Mouse (Mus musculus): ENCODE measurements at regions not wholly inside any gene's neighbourhood (a gene's known extent, or its start where the extent isn't known, plus 50 kb on each side); places are given as distances from the start of the nearest gene placed in this dataset.

- H3K27ac ChIP-seq, result no peak overlapping the region
- H3K27me3 ChIP-seq (ENCODE audit: insufficient read depth, low read length), result no peaks in the 10 kb centered on the region
- WGBS, result 24% methylated on average over 3 of the region's 3 CpGs
- H3K4me3 ChIP-seq (replicated peaks; ENCODE audit: low read depth, low read length), result no peak overlapping the region
- H3K9me3 ChIP-seq (replicated peaks; ENCODE audit: low read length), result no peaks in the 10 kb centered on the region
- no peak overlapping the region for H3K4me2 ChIP-seq (ENCODE audit: low read length)
- H3K9ac ChIP-seq (ENCODE audit: low read depth, low read length), result no peak overlapping the region
- H3K36me3 ChIP-seq (ENCODE audit: insufficient read depth, low read length), result no peaks in the 10 kb centered on the region
- DNase-seq (ENCODE audit: low spot score) (peak; percentile 9), ATAC-seq (replicated peaks; ENCODE audit: low FRiP score, low read depth) (no peak)
- TF ChIP-seq CTCF (IDR thresholded peaks at IDR 0.05; ENCODE audit: low read depth), result no peak
- no peaks in the 10 kb centered on the region for H3K4me1 ChIP-seq (replicated peaks; ENCODE audit: insufficient read depth, low read length)
These were observed 112.4 kb upstream of the Fndc3a start for GRCm38 (mm10) chr14:72822231-72822615.

GRCm38 (mm10) chr14:72821517-72822230 is 111.9 kb upstream of the Fndc3a start:
- no peak for DNase-seq (ENCODE audit: low spot score)
- no peaks in the 10 kb centered on the region for H3K27me3 ChIP-seq (ENCODE audit: insufficient read depth, low read length)
- H3K4me2 ChIP-seq (ENCODE audit: low read length), result no peak overlapping the region
- H3K27ac ChIP-seq, result no peak overlapping the region
- no peaks in the 10 kb centered on the region for H3K4me1 ChIP-seq (replicated peaks; ENCODE audit: insufficient read depth, low read length)
- H3K36me3 ChIP-seq (ENCODE audit: insufficient read depth, low read length), result no peaks in the 10 kb centered on the region
- no peak for ATAC-seq (replicated peaks; ENCODE audit: low FRiP score, low read depth)
- no peak overlapping the region for H3K4me3 ChIP-seq (replicated peaks; ENCODE audit: low read depth, low read length)
- WGBS, result 70% methylated on average over 13 of the region's 13 CpGs
- no peak overlapping the region for H3K9ac ChIP-seq (ENCODE audit: low read depth, low read length)
- H3K9me3 ChIP-seq (replicated peaks; ENCODE audit: low read length), result no peaks in the 10 kb centered on the region
- TF ChIP-seq CTCF (IDR thresholded peaks at IDR 0.05; ENCODE audit: low read depth), result no peak

- Histone ChIP-seq H3K4me3 (replicated peaks; ENCODE audit: low read depth, low read length) (no peak overlapping the region), H3K27me3 (ENCODE audit: insufficient read depth, low read length) (no peaks in the 10 kb centered on the region), H3K4me2 (ENCODE audit: low read length) (no peak overlapping the region), H3K9me3 (replicated peaks; ENCODE audit: low read length) (no peaks in the 10 kb centered on the region), H3K9ac (ENCODE audit: low read depth, low read length) (no peak overlapping the region), H3K4me1 (replicated peaks; ENCODE audit: insufficient read depth, low read length) (no peaks in the 10 kb centered on the region), H3K27ac (no peak overlapping the region), H3K36me3 (ENCODE audit: insufficient read depth, low read length) (no peaks in the 10 kb centered on the region)
- TF ChIP-seq CTCF (IDR thresholded peaks at IDR 0.05; ENCODE audit: low read depth), result no peak
- ATAC-seq (replicated peaks; ENCODE audit: low FRiP score, low read depth) (no peak), DNase-seq (ENCODE audit: low spot score) (no peak)
- 95% methylated on average over 4 of the region's 4 CpGs for WGBS
These were observed 109.2 kb upstream of the Fndc3a start for GRCm38 (mm10) chr14:72819037-72819436.

DNA sequence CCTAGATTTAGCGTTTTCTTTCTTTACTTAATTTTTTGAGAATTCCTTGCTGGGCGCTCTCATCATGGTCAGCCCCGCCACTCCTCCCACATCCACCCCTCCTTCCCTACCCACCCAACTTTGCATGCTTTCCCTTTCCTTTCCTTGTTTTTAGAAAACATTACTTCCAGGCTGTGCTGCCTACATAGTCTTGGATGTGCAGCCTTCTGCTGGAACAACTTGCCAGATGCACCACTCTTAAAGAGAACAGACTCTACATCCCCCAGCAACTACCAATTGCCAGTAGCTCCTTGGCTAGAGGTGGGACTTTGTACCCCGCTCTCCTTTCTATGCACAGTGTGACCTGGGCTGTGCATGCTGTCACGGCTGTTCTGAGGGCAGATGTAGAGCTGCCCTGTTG is 108.0 kb upstream of the Fndc3a start:
- Histone ChIP-seq H3K9me3 (replicated peaks; ENCODE audit: low read length) (no peaks in the 10 kb centered on the region), H3K27me3 (ENCODE audit: insufficient read depth, low read length) (no peaks in the 10 kb centered on the region), H3K4me2 (ENCODE audit: low read length) (no peak overlapping the region), H3K4me3 (replicated peaks; ENCODE audit: low read depth, low read length) (no peak overlapping the region), H3K27ac (no peak overlapping the region), H3K4me1 (replicated peaks; ENCODE audit: insufficient read depth, low read length) (no peaks in the 10 kb centered on the region), H3K9ac (ENCODE audit: low read depth, low read length) (no peak overlapping the region), H3K36me3 (ENCODE audit: insufficient read depth, low read length) (no peaks in the 10 kb centered on the region)
- no peak for ATAC-seq (replicated peaks; ENCODE audit: low FRiP score, low read depth)
- 89% methylated on average over 5 of the region's 5 CpGs for WGBS
- no peak for TF ChIP-seq CTCF (IDR thresholded peaks at IDR 0.05; ENCODE audit: low read depth)
- no peak for DNase-seq (ENCODE audit: low spot score)

DNA sequence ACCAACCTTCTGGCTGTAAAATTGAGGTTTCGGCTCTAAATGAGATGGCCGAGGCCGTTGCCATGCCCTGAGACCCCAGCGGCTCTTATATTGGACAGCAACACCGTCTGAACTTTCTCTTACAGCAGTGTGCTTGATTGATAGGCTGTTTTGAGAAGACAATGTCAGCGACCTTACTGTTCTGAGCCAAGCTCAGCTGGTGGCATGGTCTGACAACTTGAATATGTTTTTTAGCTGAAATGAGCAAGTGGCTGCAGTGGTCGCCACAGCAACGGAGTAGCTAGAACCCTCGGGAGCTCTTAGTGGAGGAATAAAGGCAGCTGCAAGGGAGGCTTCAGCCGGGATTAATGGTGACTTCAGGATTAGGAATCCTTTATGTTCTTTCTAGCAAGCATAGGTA is 107.0 kb upstream of the Fndc3a start:
- H3K27ac ChIP-seq, result no peak overlapping the region
- H3K9me3 ChIP-seq (replicated peaks; ENCODE audit: low read length), result no peaks in the 10 kb centered on the region
- peak; percentile 11 for DNase-seq (ENCODE audit: low spot score)
- ATAC-seq (replicated peaks; ENCODE audit: low FRiP score, low read depth), result no peak
- no peak overlapping the region for H3K4me3 ChIP-seq (replicated peaks; ENCODE audit: low read depth, low read length)
- no peak overlapping the region for H3K9ac ChIP-seq (ENCODE audit: low read depth, low read length)
- H3K4me2 ChIP-seq (ENCODE audit: low read length), result no peak overlapping the region
- H3K36me3 ChIP-seq (ENCODE audit: insufficient read depth, low read length), result no peaks in the 10 kb centered on the region
- no peaks in the 10 kb centered on the region for H3K4me1 ChIP-seq (replicated peaks; ENCODE audit: insufficient read depth, low read length)
- TF ChIP-seq CTCF (IDR thresholded peaks at IDR 0.05; ENCODE audit: low read depth), result no peak
- 30% methylated on average over 10 of the region's 10 CpGs for WGBS
- H3K27me3 ChIP-seq (ENCODE audit: insufficient read depth, low read length), result no peaks in the 10 kb centered on the region

DNA sequence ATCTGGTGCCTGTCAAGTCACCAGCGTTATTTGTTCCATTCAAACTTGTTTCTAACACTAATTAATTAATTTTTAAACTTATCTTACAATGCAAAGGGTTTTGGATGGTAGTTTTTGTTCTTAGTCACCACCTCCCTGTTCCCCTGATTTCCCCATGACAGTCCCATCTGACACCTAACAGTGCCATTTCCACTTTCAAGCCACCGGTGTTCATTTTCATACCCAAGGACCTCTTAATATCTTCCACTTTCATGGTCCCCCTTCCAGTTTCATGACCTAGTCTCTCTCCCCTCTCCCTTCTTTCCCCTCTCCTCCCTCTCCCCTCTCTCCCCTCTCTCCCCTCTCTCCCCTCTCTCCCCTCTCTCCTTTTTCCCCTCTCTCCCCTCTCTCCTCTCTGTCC is 99.3 kb upstream of the Fndc3a start:
- Histone ChIP-seq H3K4me1 (replicated peaks; ENCODE audit: insufficient read depth, low read length) (0 out of 2 replicates have a peak, but pooled peaks cover 3% of the 10 kb centered on the region), H3K9ac (ENCODE audit: low read depth, low read length) (no peak overlapping the region), H3K27me3 (ENCODE audit: insufficient read depth, low read length) (no peaks in the 10 kb centered on the region), H3K27ac (no peak overlapping the region), H3K9me3 (replicated peaks; ENCODE audit: low read length) (no peaks in the 10 kb centered on the region), H3K4me3 (replicated peaks; ENCODE audit: low read depth, low read length) (no peak overlapping the region), H3K36me3 (ENCODE audit: insufficient read depth, low read length) (no peaks in the 10 kb centered on the region), H3K4me2 (ENCODE audit: low read length) (no peak overlapping the region)
- no peak for TF ChIP-seq CTCF (IDR thresholded peaks at IDR 0.05; ENCODE audit: low read depth)
- 85% methylated on average over 2 of the region's 2 CpGs for WGBS
- ATAC-seq (replicated peaks; ENCODE audit: low FRiP score, low read depth), result no peak
- DNase-seq (ENCODE audit: low spot score), result no peak

- no peak overlapping the region for H3K4me2 ChIP-seq (ENCODE audit: low read length)
- H3K4me3 ChIP-seq (replicated peaks; ENCODE audit: low read depth, low read length), result no peak overlapping the region
- no peaks in the 10 kb centered on the region for H3K27me3 ChIP-seq (ENCODE audit: insufficient read depth, low read length)
- H3K9ac ChIP-seq (ENCODE audit: low read depth, low read length), result no peak overlapping the region
- no peak overlapping the region for H3K27ac ChIP-seq
- TF ChIP-seq CTCF (IDR thresholded peaks at IDR 0.05; ENCODE audit: low read depth), result no peak
- 67% methylated on average over 3 of the region's 3 CpGs for WGBS
- ATAC-seq (replicated peaks; ENCODE audit: low FRiP score, low read depth) (no peak), DNase-seq (ENCODE audit: low spot score) (no peak)
- H3K36me3 ChIP-seq (ENCODE audit: insufficient read depth, low read length), result no peaks in the 10 kb centered on the region
- 0 out of 2 replicates have a peak, but pooled peaks cover 3% of the 10 kb centered on the region for H3K4me1 ChIP-seq (replicated peaks; ENCODE audit: insufficient read depth, low read length)
- H3K9me3 ChIP-seq (replicated peaks; ENCODE audit: low read length), result no peaks in the 10 kb centered on the region
These were observed 98.1 kb upstream of the Fndc3a start for GRCm38 (mm10) chr14:72807947-72808346.
